Mouse (Mus musculus): ENCODE results near the gene Ostf1.

Gene Ostf1

GRCm38 (mm10) chr19:18631644-18632219, at the start of gene Ostf1, which contains the start of gene Nmrk1:
Gene Ostf1 (minus strand): TSS chr19:18631823.
Gene Nmrk1 (plus strand): TSS chr19:18631950.
- DNase-seq (ENCODE audit: low spot score) = peak; percentile 86

- no peak for DNase-seq (ENCODE audit: low spot score)
Observed at GRCm38 (mm10) chr19:18673116-18673515, 41.5 kb upstream of the Ostf1 start.

GRCm38 (mm10) chr19:18672498-18672897, 40.9 kb upstream of the Ostf1 start:
- no peak for DNase-seq (ENCODE audit: low spot score)

GRCm38 (mm10) chr19:18671056-18671741, 39.6 kb upstream of the Ostf1 start:
- DNase-seq (ENCODE audit: low spot score) = peak; percentile 28

GRCm38 (mm10) chr19:18670608-18671007, 39.0 kb upstream of the Ostf1 start, which contains the start of gene Carnmt1:
Gene Carnmt1 (plus strand): TSS chr19:18670764.
- peak; percentile 97 for DNase-seq (ENCODE audit: low spot score)

GRCm38 (mm10) chr19:18669551-18669950, 37.9 kb upstream of the Ostf1 start:
- no peak for DNase-seq (ENCODE audit: low spot score)

- no peak for DNase-seq (ENCODE audit: low spot score)
Observed at GRCm38 (mm10) chr19:18666966-18667365, 35.3 kb upstream of the Ostf1 start.

- no peak for DNase-seq (ENCODE audit: low spot score)
Observed at GRCm38 (mm10) chr19:18663904-18664303, 32.3 kb upstream of the Ostf1 start.

GRCm38 (mm10) chr19:18661683-18662082, 30.1 kb upstream of the Ostf1 start:
- DNase-seq (ENCODE audit: low spot score) = no peak

GRCm38 (mm10) chr19:18660466-18660865, 28.8 kb upstream of the Ostf1 start:
- DNase-seq (ENCODE audit: low spot score) = no peak

- no peak for DNase-seq (ENCODE audit: low spot score)
Observed at GRCm38 (mm10) chr19:18659349-18659748, 27.7 kb upstream of the Ostf1 start.

GRCm38 (mm10) chr19:18658473-18658872, 26.9 kb upstream of the Ostf1 start:
- DNase-seq (ENCODE audit: low spot score) = no peak

- no peak for DNase-seq (ENCODE audit: low spot score)
Observed at GRCm38 (mm10) chr19:18655999-18656398, 24.4 kb upstream of the Ostf1 start.

GRCm38 (mm10) chr19:18654984-18655383, 23.4 kb upstream of the Ostf1 start:
- no peak for DNase-seq (ENCODE audit: low spot score)

- no peak for DNase-seq (ENCODE audit: low spot score)
Observed at GRCm38 (mm10) chr19:18654330-18654729, 22.7 kb upstream of the Ostf1 start.

- no peak for DNase-seq (ENCODE audit: low spot score)
Observed at GRCm38 (mm10) chr19:18653058-18653457, 21.4 kb upstream of the Ostf1 start.

- DNase-seq (ENCODE audit: low spot score) = no peak
Observed at GRCm38 (mm10) chr19:18652592-18652991, 21.0 kb upstream of the Ostf1 start.

GRCm38 (mm10) chr19:18650473-18650872, 18.9 kb upstream of the Ostf1 start:
- DNase-seq (ENCODE audit: low spot score) = no peak

- DNase-seq (ENCODE audit: low spot score) = no peak
Observed at GRCm38 (mm10) chr19:18649955-18650354, 18.3 kb upstream of the Ostf1 start.

- no peak for DNase-seq (ENCODE audit: low spot score)
Observed at GRCm38 (mm10) chr19:18648558-18648945, 16.9 kb upstream of the Ostf1 start.

- no peak for DNase-seq (ENCODE audit: low spot score)
Observed at GRCm38 (mm10) chr19:18647775-18648557, 16.3 kb upstream of the Ostf1 start.

- no peak for DNase-seq (ENCODE audit: low spot score)
Observed at GRCm38 (mm10) chr19:18646853-18647420, 15.3 kb upstream of the Ostf1 start.

- no peak for DNase-seq (ENCODE audit: low spot score)
Observed at GRCm38 (mm10) chr19:18646397-18646796, 14.8 kb upstream of the Ostf1 start.
